Mouse (Mus musculus) myocyte (in vitro differentiated cells): ENCODE data around the gene Arrdc2. TPM values are rescaled to one million over a fixed set of nuclear protein-coding genes. Genes with fewer than 3 reads are reported as not detected.
A peak's percentile ranks its signal among the peaks of the same experiment; 100 is the strongest.

Experiments
- H3K27me3 ChIP-seq: one replicate; pipeline ENCODE4 v1.6.1; 2011; ENCODE audit not compliant: control insufficient read depth, insufficient read depth, insufficient read length
- H3K36me3 ChIP-seq: one replicate; pipeline ENCODE4 v1.6.1; 2011; ENCODE audit not compliant: control insufficient read depth, insufficient read depth
- H3K4me2 ChIP-seq: one replicate; pipeline ENCODE4 v1.6.1; 2011; ENCODE audit warnings: low read depth, control low read depth
- H3K4me3 ChIP-seq: one replicate; pipeline ENCODE4 v1.5.1; 2011; ENCODE audit warnings: mild to moderate bottlenecking, control low read depth, moderate library complexity
- H3K79me2 ChIP-seq: one replicate; pipeline ENCODE4 v1.6.1; 2011; ENCODE audit not compliant: control insufficient read depth, insufficient read depth
- H3ac ChIP-seq: one replicate; pipeline ENCODE4 v1.6.1; 2011; ENCODE audit not compliant: control insufficient read depth, insufficient read length
- CEBPB ChIP-seq: IDR thresholded peaks from 2 replicates; pipeline ENCODE4 v1.6.1; 2011; ENCODE audit warnings: mild to moderate bottlenecking, moderate library complexity; ENCODE audit not compliant: poor library complexity, insufficient read depth, severe bottlenecking
- E2F4 ChIP-seq: IDR thresholded peaks from one replicate; pipeline ENCODE4 v1.6.1; 2011; ENCODE audit warnings: mild to moderate bottlenecking, control low read depth, moderate library complexity; ENCODE audit not compliant: insufficient read depth
- MAX ChIP-seq: IDR thresholded peaks from one replicate; pipeline ENCODE4 v1.6.1; 2011; ENCODE audit warnings: low read depth, mild to moderate bottlenecking, control low read depth
- MYOD1 ChIP-seq, 3 experiments: IDR thresholded peaks; one replicate each; pipeline ENCODE4 v1.6.1; 2011; ENCODE audit warnings: control low read depth in 2 of 3, low read depth in 2 of 3, mild to moderate bottlenecking in 2 of 3, moderate library complexity in 1 of 3; ENCODE audit not compliant: insufficient read length in 2 of 3, control insufficient read depth in 1 of 3
- MYOG ChIP-seq, 3 experiments: IDR thresholded peaks; one replicate each; pipeline ENCODE4 v1.6.1; 2011; ENCODE audit warnings: control low read depth in 2 of 3, low read depth in 2 of 3, mild to moderate bottlenecking in 2 of 3; ENCODE audit not compliant: insufficient read length in 2 of 3, control insufficient read depth in 1 of 3, insufficient read depth in 1 of 3
- POLR2A ChIP-seq: IDR thresholded peaks from one replicate; pipeline ENCODE4 v1.6.1; 2011; ENCODE audit warnings: low read depth, mild to moderate bottlenecking, control low read depth, moderate library complexity; ENCODE audit not compliant: insufficient read length
- POLR2AphosphoS2 ChIP-seq: IDR thresholded peaks from one replicate; pipeline ENCODE4 v1.6.1; 2011; ENCODE audit warnings: low read depth, control low read depth; ENCODE audit not compliant: insufficient read length
- REST ChIP-seq: IDR thresholded peaks from one replicate; pipeline ENCODE4 v1.6.1; 2011; ENCODE audit warnings: mild to moderate bottlenecking, control low read depth, moderate library complexity; ENCODE audit not compliant: insufficient read depth, insufficient read length
- SRF ChIP-seq: IDR thresholded peaks from one replicate; pipeline ENCODE4 v1.6.1; 2011; ENCODE audit warnings: low read depth; ENCODE audit not compliant: control insufficient read depth, insufficient read length
- TCF12 ChIP-seq: IDR thresholded peaks from one replicate; pipeline ENCODE4 v1.6.1; 2011; ENCODE audit warnings: mild to moderate bottlenecking, control low read depth; ENCODE audit not compliant: poor library complexity, insufficient read depth, severe bottlenecking
- TCF3 ChIP-seq: IDR thresholded peaks from one replicate; pipeline ENCODE4 v1.6.1; 2011; ENCODE audit warnings: low read depth, control low read depth; ENCODE audit not compliant: insufficient read length
- USF1 ChIP-seq: IDR thresholded peaks from one replicate; pipeline ENCODE4 v1.6.1; 2011; ENCODE audit warnings: low read depth, mild to moderate bottlenecking, control low read depth, moderate library complexity
- polyA plus RNA-seq: library from polyadenylated mRNA; unstranded; fragments of >200 nt; fragmentation: generic; extraction: Trizol; gene quantifications from one replicate; pipeline ENCODE4 v1.2.1, GENCODE M21; 2012; ENCODE audit warnings: missing spikeins

Gene Arrdc2
- polyA plus RNA-seq, 1 experiment = 5.8 TPM

- TF ChIP-seq USF1 (no peak), SRF (no peak), MYOD1 (IDR thresholded peaks at IDR 0.05; ENCODE audit: control insufficient read depth in 1 of 3, insufficient read length in 2 of 3, low read depth in 2 of 3) (peak in 2 of 3 experiments; percentile 66 to 93), MYOG (IDR thresholded peaks at IDR 0.05; ENCODE audit: control insufficient read depth in 1 of 3, insufficient read depth in 1 of 3, insufficient read length in 2 of 3, low read depth in 2 of 3) (peak in 2 of 3 experiments; percentile 76 to 94), POLR2A (no peak), REST (peak; percentile 77), E2F4 (no peak), POLR2AphosphoS2 (no peak), MAX (no peak), TCF3 (peak; percentile 5), TCF12 (peak; percentile 58), CEBPB (no peak)
- H3K27me3 ChIP-seq = no peaks in the 10 kb centered on the region
- H3K4me2 ChIP-seq = peak overlapping the region; percentile 50
Observed at GRCm38 (mm10) chr8:70801830-70802229, 37.7 kb downstream of the Arrdc2 start.

GRCm38 (mm10) chr8:70801156-70801555 lies 38.4 kb downstream of the Arrdc2 start:
- Histone ChIP-seq H3K4me3 (no peak overlapping the region), H3K79me2 (no peaks in the 10 kb centered on the region), H3K36me3 (no peaks in the 10 kb centered on the region), H3K4me2 (peak overlapping the region; percentile 50), H3K27me3 (no peaks in the 10 kb centered on the region), H3ac (no peak overlapping the region)
- TF ChIP-seq TCF3 (peak; percentile 62), TCF12 (peak; percentile 2), MYOG (IDR thresholded peaks at IDR 0.05; ENCODE audit: control insufficient read depth in 1 of 3, insufficient read depth in 1 of 3, insufficient read length in 2 of 3, low read depth in 2 of 3) (peak; percentile 47 to 91 (median 79)), REST (no peak), POLR2A (no peak), CEBPB (no peak), POLR2AphosphoS2 (no peak), MYOD1 (IDR thresholded peaks at IDR 0.05; ENCODE audit: control insufficient read depth in 1 of 3, insufficient read length in 2 of 3, low read depth in 2 of 3) (peak in 2 of 3 experiments; percentile 73 to 90), MAX (no peak)

More at GRCm38 (mm10) chr8:70801830-70802229, 37.7 kb downstream of the Arrdc2 start:
- Histone ChIP-seq H3K4me3 (no peak overlapping the region), H3K79me2 (no peaks in the 10 kb centered on the region), H3ac (no peak overlapping the region), H3K36me3 (no peaks in the 10 kb centered on the region)

- no peaks in the 10 kb centered on the region for H3K27me3 ChIP-seq
Observed at GRCm38 (mm10) chr8:70800648-70801047, 38.9 kb downstream of the Arrdc2 start.

GRCm38 (mm10) chr8:70798281-70798680 lies 41.2 kb downstream of the Arrdc2 start:
- H3K27me3 ChIP-seq = no peaks in the 10 kb centered on the region

More at GRCm38 (mm10) chr8:70800648-70801047, 38.9 kb downstream of the Arrdc2 start:
- H3ac ChIP-seq = no peak overlapping the region
- peak overlapping the region; percentile 50 for H3K4me2 ChIP-seq
- TF ChIP-seq POLR2AphosphoS2 (no peak), SRF (no peak), MYOG (IDR thresholded peaks at IDR 0.05; ENCODE audit: control insufficient read depth in 1 of 3, insufficient read depth in 1 of 3, insufficient read length in 2 of 3, low read depth in 2 of 3) (no peak), E2F4 (no peak), REST (no peak)
- H3K36me3 ChIP-seq = no peaks in the 10 kb centered on the region
- H3K4me3 ChIP-seq = no peak overlapping the region
- H3K79me2 ChIP-seq = no peaks in the 10 kb centered on the region

More at GRCm38 (mm10) chr8:70798281-70798680, 41.2 kb downstream of the Arrdc2 start:
- H3ac ChIP-seq = no peak overlapping the region
- H3K79me2 ChIP-seq = no peaks in the 10 kb centered on the region
- peak overlapping the region; percentile 86 for H3K4me2 ChIP-seq
- H3K36me3 ChIP-seq = no peaks in the 10 kb centered on the region
- H3K4me3 ChIP-seq = peak overlapping the region; percentile 41
- no peak for TF ChIP-seq USF1
- TF ChIP-seq E2F4 = no peak
- no peak for TF ChIP-seq POLR2A
- TF ChIP-seq MAX = no peak
- no peak for TF ChIP-seq CEBPB
- no peak for TF ChIP-seq REST
- no peak for TF ChIP-seq TCF3
- no peak for TF ChIP-seq MYOG (IDR thresholded peaks at IDR 0.05; ENCODE audit: control insufficient read depth in 1 of 3, insufficient read depth in 1 of 3, insufficient read length in 2 of 3, low read depth in 2 of 3)
- TF ChIP-seq SRF = no peak
- TF ChIP-seq POLR2AphosphoS2 = no peak
- TF ChIP-seq MYOD1 (IDR thresholded peaks at IDR 0.05; ENCODE audit: control insufficient read depth in 1 of 3, insufficient read length in 2 of 3, low read depth in 2 of 3) = no peak
- TF ChIP-seq TCF12 = no peak
